Mouse (Mus musculus) liver, embryonic 16.5 days (tissue): ENCODE data around the gene Tap2. TPM values are rescaled to one million over a fixed set of nuclear protein-coding genes. Genes with fewer than 3 reads are reported as not detected.

Experiments
- ATAC-seq: fragments of 200-750 bp; cut with Nextera tagmentation; 2 replicates; pipeline ENCODE4 v1.8.0; 2017; ENCODE audit warnings: low read depth, mild to moderate bottlenecking, moderate number of reproducible peaks, moderate library complexity
- H3K27ac ChIP-seq: fragments of 300-500 bp; sonication (generic); 2 replicates; pipeline ENCODE4 v1.5.1; 2014; ENCODE audit warnings: mild to moderate bottlenecking, low read length
- H3K27me3 ChIP-seq: fragments of 300-500 bp; sonication (generic); 2 replicates; pipeline ENCODE4 v1.6.1; 2014; ENCODE audit warnings: low read depth, low read length, mixed read lengths; ENCODE audit not compliant: control insufficient read depth, insufficient read depth
- H3K36me3 ChIP-seq: fragments of 300-500 bp; sonication (generic); 2 replicates; pipeline ENCODE4 v1.6.1; 2014; ENCODE audit warnings: mild to moderate bottlenecking; ENCODE audit not compliant: control insufficient read depth, insufficient read depth
- H3K4me1 ChIP-seq: fragments of 300-500 bp; sonication (generic); 2 replicates; pipeline ENCODE4 v1.6.1; 2014; ENCODE audit warnings: low read depth, low read length, mixed read lengths; ENCODE audit not compliant: control insufficient read depth
- H3K4me2 ChIP-seq: fragments of 300-500 bp; sonication (generic); 2 replicates; pipeline ENCODE4 v1.6.1; 2014; ENCODE audit warnings: low read depth, low read length, mixed read lengths
- H3K4me3 ChIP-seq: fragments of 300-500 bp; sonication (generic); 2 replicates; pipeline ENCODE4 v1.5.1; 2014; ENCODE audit warnings: low read depth, mild to moderate bottlenecking, low read length
- H3K9ac ChIP-seq: fragments of 300-500 bp; sonication (generic); 2 replicates; pipeline ENCODE4 v1.6.1; 2014; ENCODE audit warnings: low read depth, low read length
- H3K9me3 ChIP-seq: fragments of 300-500 bp; sonication (generic); replicated peaks from 2 replicates; pipeline ENCODE4 v1.6.1; 2016; ENCODE audit warnings: low read length; ENCODE audit not compliant: control insufficient read depth
- WGBS: fragments of 180-500 bp; shearing (Covaris S2); extraction: QIAGEN DNeasy Blood & Tissue Kit; methylation state at CpG from one replicate; pipeline ENCODE4 v1.1.7; 2014; ENCODE audit not compliant: insufficient replicate concordance; 5-methylcytosine and 5-hydroxymethylcytosine counted together
- polyA plus RNA-seq: library from polyadenylated mRNA; unstranded; fragments of >200 nt; fragmentation: Nextera tagmentation; extraction: Ambion mirVana; gene quantifications from 2 replicates; pipeline ENCODE4 v1.2.1, GENCODE M21; 2015

The Tap2 gene
- polyA plus RNA-seq, 1 experiment from 2014 or later, result 6.7 TPM

DNA sequence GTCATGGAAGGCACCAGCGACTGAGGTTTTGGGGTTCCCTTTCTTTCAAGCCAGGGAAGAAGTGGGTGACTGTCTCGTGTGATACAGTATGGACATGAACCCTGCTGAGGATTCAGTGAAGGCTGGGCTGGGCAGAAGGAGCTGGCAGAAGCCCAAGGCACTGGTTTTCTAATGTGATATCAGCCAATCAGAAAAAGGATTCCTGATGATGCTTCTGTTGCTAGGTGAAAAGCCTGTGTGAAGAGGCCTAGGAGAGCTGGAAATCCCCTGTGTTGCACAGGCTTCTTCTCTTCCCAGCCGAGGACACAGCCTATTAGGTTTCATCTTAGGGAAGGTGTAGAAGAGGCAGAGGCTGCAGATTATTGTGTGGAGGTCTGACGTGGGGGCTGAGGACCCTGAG lies 58.2 kb downstream of the Tap2 start:
- Histone ChIP-seq H3K27me3 (peaks cover 28% of the 10 kb centered on the region), H3K4me1 (peaks cover 3% of the 10 kb centered on the region), H3K4me3 (no peak overlapping the region), H3K36me3 (no peaks in the 10 kb centered on the region), H3K9ac (no peak overlapping the region), H3K27ac (no peak overlapping the region), H3K4me2 (no peak overlapping the region), H3K9me3 (no peaks in the 10 kb centered on the region)
- 20% methylated on average over 4 of the region's 4 CpGs for WGBS
- ATAC-seq, result no peak

DNA sequence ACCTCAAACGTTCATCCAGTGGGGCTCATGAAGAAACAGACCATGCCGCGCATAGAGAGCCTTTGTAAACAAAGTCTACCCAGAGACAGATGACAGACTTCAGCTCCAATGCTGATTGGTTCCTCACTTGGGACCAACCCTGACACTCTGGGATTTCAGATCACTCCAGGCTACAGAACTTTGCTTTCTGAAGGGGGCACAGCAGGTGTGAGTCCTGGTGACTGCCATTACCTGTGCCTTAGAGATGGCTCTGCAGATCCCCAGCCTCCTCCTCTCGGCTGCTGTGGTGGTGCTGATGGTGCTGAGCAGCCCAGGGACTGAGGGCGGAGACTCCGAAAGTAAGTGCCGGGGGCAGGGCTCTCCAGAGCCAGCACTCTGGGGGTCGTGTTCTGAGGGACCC lies 59.7 kb downstream of the Tap2 start:
- WGBS, result under 1% methylated on average over 8 of the region's 8 CpGs

DNA sequence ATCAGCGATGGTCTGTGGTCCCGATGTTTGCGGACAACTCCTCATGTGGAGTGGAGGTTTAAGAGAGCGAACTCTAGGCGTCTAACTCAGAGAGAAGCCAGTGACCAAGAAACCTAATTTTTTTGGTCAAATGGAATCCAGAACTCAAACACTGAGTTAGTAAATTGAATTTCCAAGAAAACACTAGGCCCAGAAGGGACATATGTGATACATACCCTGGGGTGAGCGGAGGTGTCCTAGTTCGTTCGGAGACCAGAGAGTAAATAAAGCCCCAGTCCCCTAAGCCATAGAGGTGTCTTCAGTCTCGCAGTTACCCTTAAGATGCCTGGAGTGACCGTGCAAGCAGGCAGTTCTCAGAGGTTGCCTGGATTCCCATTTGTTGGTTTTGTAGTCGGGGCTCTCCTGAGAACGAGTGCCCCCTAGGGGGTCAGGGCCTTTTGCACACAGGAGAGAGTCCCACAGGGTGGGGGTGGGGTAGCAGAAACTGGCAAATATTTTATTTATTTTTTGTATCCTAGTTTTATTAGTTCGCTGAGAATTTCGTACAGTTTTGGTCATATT lies 60.6 kb downstream of the Tap2 start:
- Histone ChIP-seq H3K4me1 (peaks cover 3% of the 10 kb centered on the region), H3K36me3 (no peaks in the 10 kb centered on the region), H3K9me3 (no peaks in the 10 kb centered on the region), H3K27me3 (peaks cover 28% of the 10 kb centered on the region), H3K4me3 (peak overlapping the region; percentile 54), H3K4me2 (peak overlapping the region; percentile 63), H3K9ac (no peak overlapping the region), H3K27ac (no peak overlapping the region)
- WGBS, result 4% methylated on average over 14 of the region's 14 CpGs
- ATAC-seq, result no peak

More for the DNA sequence above, 59.7 kb downstream of the Tap2 start:
- Histone ChIP-seq H3K4me1 (peaks cover 3% of the 10 kb centered on the region), H3K9ac (no peak overlapping the region; the same call in 1 of the 2 replicates), H3K4me3 (peak overlapping the region; percentile 54), H3K4me2 (peak overlapping the region; percentile 63), H3K9me3 (no peaks in the 10 kb centered on the region), H3K27me3 (peaks cover 28% of the 10 kb centered on the region), H3K36me3 (no peaks in the 10 kb centered on the region), H3K27ac (no peak overlapping the region)
- ATAC-seq, result peak; percentile 66

DNA sequence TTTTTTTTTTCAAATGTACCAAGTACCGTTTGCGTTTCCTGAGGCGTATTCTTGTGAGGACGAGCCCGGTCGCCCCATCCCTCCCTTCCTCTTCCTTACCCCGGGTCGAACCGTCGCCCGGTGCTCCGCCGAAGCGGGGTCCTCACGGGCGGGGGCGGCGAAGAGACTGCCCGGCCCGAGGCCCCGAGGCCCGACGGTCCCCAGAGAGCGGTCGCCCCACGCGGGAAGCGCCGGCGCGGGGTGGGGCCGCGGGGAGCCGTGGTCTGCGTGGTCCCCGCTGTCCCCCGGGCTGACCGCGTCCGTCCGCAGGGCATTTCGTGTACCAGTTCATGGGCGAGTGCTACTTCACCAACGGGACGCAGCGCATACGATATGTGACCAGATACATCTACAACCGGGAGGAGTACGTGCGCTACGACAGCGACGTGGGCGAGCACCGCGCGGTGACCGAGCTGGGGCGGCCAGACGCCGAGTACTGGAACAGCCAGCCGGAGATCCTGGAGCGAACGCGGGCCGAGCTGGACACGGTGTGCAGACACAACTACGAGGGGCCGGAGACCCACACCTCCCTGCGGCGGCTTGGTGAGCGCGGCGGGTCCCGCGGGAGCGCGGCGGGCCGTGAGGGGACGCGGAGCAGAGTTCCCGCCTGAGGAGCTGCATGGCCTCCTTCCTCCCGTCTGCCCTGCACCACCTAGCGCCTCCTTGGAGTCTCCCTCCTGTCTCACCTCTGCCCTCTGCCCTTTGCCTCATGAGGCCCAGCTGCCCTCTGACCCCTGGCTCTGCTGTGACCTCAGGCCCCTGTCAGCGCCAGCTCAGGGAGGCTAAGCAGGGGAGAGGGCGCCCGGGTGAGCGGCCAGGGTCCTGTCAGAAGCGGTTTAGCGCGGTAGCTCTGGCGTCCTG lies 61.4 kb downstream of the Tap2 start:
- Histone ChIP-seq H3K9ac (peak overlapping the region; percentile 43; the same call in 1 of the 2 replicates), H3K4me2 (peak overlapping the region; percentile 63), H3K9me3 (no peaks in the 10 kb centered on the region), H3K27ac (no peak overlapping the region), H3K36me3 (no peaks in the 10 kb centered on the region), H3K4me1 (peaks cover 3% of the 10 kb centered on the region), H3K4me3 (peak overlapping the region; percentile 54), H3K27me3 (peaks cover 28% of the 10 kb centered on the region)
- ATAC-seq, result peak; percentile 59
- WGBS, result under 1% methylated on average over 91 of the region's 93 CpGs

Other genes starting within 250 kb of the Tap2 start
- 21.3 and 21.9 TPM in 2 replicates for gene Vps52, start 247.7 kb upstream of the Tap2 start, polyA plus RNA-seq
- gene Rps18, start 247.5 kb upstream of the Tap2 start, polyA plus RNA-seq, result 904 and 1,002 TPM in 2 replicates
- 126 and 139 TPM in 2 replicates for gene H2-K1, start 203.2 kb upstream of the Tap2 start, polyA plus RNA-seq
- gene Ring1, start 178.8 kb upstream of the Tap2 start, polyA plus RNA-seq, result 3.2 and 4.0 TPM in 2 replicates
- 30.1 and 32.2 TPM in 2 replicates for gene H2-Ke6, start 175.5 kb upstream of the Tap2 start, polyA plus RNA-seq
- gene Slc39a7, start 171.8 kb upstream of the Tap2 start, polyA plus RNA-seq, result 58.8 and 59.8 TPM in 2 replicates
- 14.7 and 15.7 TPM in 2 replicates for gene Rxrb, start 171.7 kb upstream of the Tap2 start, polyA plus RNA-seq
- 0.26 and 0.27 TPM in 2 replicates for gene Col11a2, start 164.1 kb upstream of the Tap2 start, polyA plus RNA-seq
- gene H2-Oa, start 111.2 kb upstream of the Tap2 start, polyA plus RNA-seq, result 0.43 and 0.57 TPM in 2 replicates
- 5.3 and 5.5 TPM in 2 replicates for gene H2-DMa, start 84.0 kb upstream of the Tap2 start, polyA plus RNA-seq
- gene Brd2, start 80.9 kb upstream of the Tap2 start, polyA plus RNA-seq, result 32.0 and 35.8 TPM in 2 replicates
- 0.74 and 1.0 TPM in 2 replicates for gene H2-DMb2, start 60.2 kb upstream of the Tap2 start, polyA plus RNA-seq
- gene H2-DMb1, start 50.5 kb upstream of the Tap2 start, polyA plus RNA-seq, result 1.3 and 1.5 TPM in 2 replicates
- 3.8 and 4.2 TPM in 2 replicates for gene Tap1, start 16.0 kb upstream of the Tap2 start, polyA plus RNA-seq
- 9.6 and 9.7 TPM in 2 replicates for gene Psmb9, start 15.8 kb upstream of the Tap2 start, polyA plus RNA-seq
- gene Psmb8, start 5.8 kb upstream of the Tap2 start, polyA plus RNA-seq, result 17.7 and 18.5 TPM in 2 replicates
- gene H2-Ob, start 35.4 kb downstream of the Tap2 start, polyA plus RNA-seq, result 0.44 and 0.54 TPM in 2 replicates
- gene H2-Ab1, start 54.2 kb downstream of the Tap2 start, polyA plus RNA-seq, result 8.9 and 12.0 TPM in 2 replicates
- 4.3 and 4.7 TPM in 2 replicates for gene H2-Aa, start 84.3 kb downstream of the Tap2 start, polyA plus RNA-seq
- 3.1 and 3.2 TPM in 2 replicates for gene H2-Eb1, start 102.3 kb downstream of the Tap2 start, polyA plus RNA-seq
- gene H2-Eb2, start 122.1 kb downstream of the Tap2 start, polyA plus RNA-seq, result not detected in 2 replicates
- 0.04 and 0.13 TPM in 2 replicates for gene Btnl2, start 151.3 kb downstream of the Tap2 start, polyA plus RNA-seq
- gene Btnl1, start 173.6 kb downstream of the Tap2 start, polyA plus RNA-seq, result 0.06 and 0.31 TPM in 2 replicates
- gene BC051142, start 195.3 kb downstream of the Tap2 start, polyA plus RNA-seq, result 0.12 and 0.16 TPM in 2 replicates